Mouse (Mus musculus) cerebellum, adult 2 months (tissue): ENCODE measurements at regions not wholly inside any gene's neighbourhood (a gene's known extent, or its start where the extent isn't known, plus 50 kb on each side); places are given as distances from the start of the nearest gene placed in this dataset.

Experiments
- DNase-seq, 2 experiments: peaks; one replicate each; pipeline ENCODE4 v3.0.0; 2021
- H3K27ac ChIP-seq: fragments of 200-500 bp; 2 replicates; pipeline ENCODE4 v1.5.1; 2012; ENCODE audit warnings: low read length, control low read depth, inconsistent platforms; ENCODE audit not compliant: insufficient read depth
- H3K27me3 ChIP-seq: fragments of 200-500 bp; 2 replicates; pipeline ENCODE4 v1.6.1; 2012; ENCODE audit warnings: inconsistent platforms, mild to moderate bottlenecking, low read length, moderate library complexity; ENCODE audit not compliant: control insufficient read depth, insufficient read depth
- H3K4me1 ChIP-seq: fragments of 200-500 bp; 2 replicates; pipeline ENCODE4 v1.6.1; 2011; ENCODE audit warnings: low read length; ENCODE audit not compliant: control insufficient read depth, insufficient read depth
- H3K4me3 ChIP-seq: fragments of 200-500 bp; replicated peaks from 2 replicates; pipeline ENCODE3; 2011; ENCODE audit warnings: mild to moderate bottlenecking, low read depth, low read length, control low read depth; ENCODE audit not compliant: insufficient read depth
- CTCF ChIP-seq: fragments of 200-500 bp; IDR thresholded peaks from 2 replicates; pipeline ENCODE4 v1.5.1; 2011; ENCODE audit warnings: low read depth, mild to moderate bottlenecking, control low read depth, low read length, moderate library complexity, borderline replicate concordance; ENCODE audit not compliant: insufficient read depth
- POLR2A ChIP-seq: fragments of 200-500 bp; IDR thresholded peaks from 2 replicates; pipeline ENCODE4 v1.6.1; 2011; ENCODE audit warnings: low read length, control low read depth, borderline replicate concordance; ENCODE audit not compliant: insufficient read depth
- WGBS: fragments of 180-500 bp; shearing (Covaris S2); methylation state at CpG from one replicate; pipeline ENCODE4 v1.1.7; 2018; 5-methylcytosine and 5-hydroxymethylcytosine counted together

GRCm38 (mm10) chr15:68316116-68316515, 1815.4 kb upstream of the Lrrc6 start:
- no peak overlapping the region for H3K4me3 ChIP-seq
- no peaks in the 10 kb centered on the region for H3K4me1 ChIP-seq
- no peaks in the 10 kb centered on the region for H3K27me3 ChIP-seq
- TF ChIP-seq POLR2A: no peak
- TF ChIP-seq CTCF: no peak
- WGBS: 45% methylated on average over 1 of the region's 1 CpGs
- DNase-seq: no peak
- H3K27ac ChIP-seq: no peak overlapping the region
